Mouse (Mus musculus): ENCODE data around the gene Crocc2. TPM values are rescaled to one million over a fixed set of nuclear protein-coding genes. Genes with fewer than 3 reads are reported as not detected.
"Not testable (repeated sequence)": the region's sequence is repeated elsewhere in the genome, so short reads cannot be mapped to it uniquely, and the experiment has no call there.

Crocc2 gene
- polyA plus RNA-seq, 1 experiment from 2014 or later, result 0.30 TPM

- 64% methylated on average over 4 of the region's 4 CpGs for WGBS
- Histone ChIP-seq H3K4me1 (replicated peaks) (peaks cover 33% of the 10 kb centered on the region), H3K9me3 (no peaks in the 10 kb centered on the region), H3K36me3 (no peaks in the 10 kb centered on the region), H3K4me3 (no peak overlapping the region), H3K27ac (no peak overlapping the region), H3K27me3 (ENCODE audit: insufficient read depth, poor library complexity, severe bottlenecking) (peaks cover 44% of the 10 kb centered on the region)
- no peak for DNase-seq (ENCODE audit: low spot score)
Measured at GRCm38 (mm10) chr1:93173665-93174064, 5.1 kb downstream of the Crocc2 start.

DNA sequence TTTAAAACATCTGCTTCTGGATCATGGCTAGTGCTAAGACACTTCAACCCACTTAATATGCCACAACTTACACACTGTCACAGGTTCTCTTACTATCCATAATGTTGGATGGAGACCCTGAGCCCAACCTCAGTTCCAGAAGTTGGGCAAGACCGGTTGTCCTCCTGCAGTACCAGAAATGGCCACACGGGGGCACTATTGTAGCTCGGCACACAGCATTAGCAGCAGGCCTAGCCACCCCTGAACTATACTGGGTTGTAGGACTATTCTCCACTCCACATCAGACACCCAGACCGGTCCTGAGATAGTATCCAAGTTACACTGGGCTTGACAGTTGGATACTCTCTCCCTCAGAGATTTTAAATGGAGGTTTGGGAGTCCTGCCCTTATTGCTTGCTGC, 5.9 kb downstream of the Crocc2 start:
- 1% methylated on average over 4 of the region's 4 CpGs for WGBS
- no peaks in the 10 kb centered on the region for H3K9me3 ChIP-seq
- no peak overlapping the region for H3K4me3 ChIP-seq
- H3K27me3 ChIP-seq (ENCODE audit: insufficient read depth, poor library complexity, severe bottlenecking), result peaks cover 44% of the 10 kb centered on the region
- peaks cover 28% of the 10 kb centered on the region for H3K4me1 ChIP-seq (replicated peaks)
- H3K36me3 ChIP-seq, result no peaks in the 10 kb centered on the region
- H3K27ac ChIP-seq, result no peak overlapping the region
- peak; percentile 92 for DNase-seq (ENCODE audit: low spot score)

- Histone ChIP-seq H3K27ac (peak overlapping the region; percentile 89), H3K36me3 (no peaks in the 10 kb centered on the region), H3K4me1 (replicated peaks) (peaks cover 37% of the 10 kb centered on the region), H3K4me3 (peak overlapping the region; percentile 60), H3K27me3 (ENCODE audit: insufficient read depth, poor library complexity, severe bottlenecking) (peaks cover 44% of the 10 kb centered on the region), H3K9me3 (no peaks in the 10 kb centered on the region)
- 15% methylated on average over 6 of the region's 6 CpGs for WGBS
- DNase-seq (ENCODE audit: low spot score), result no peak
Measured at GRCm38 (mm10) chr1:93175849-93176248, 7.3 kb downstream of the Crocc2 start.

- Histone ChIP-seq H3K4me1 (replicated peaks) (peaks cover 43% of the 10 kb centered on the region), H3K27me3 (ENCODE audit: insufficient read depth, poor library complexity, severe bottlenecking) (peaks cover 44% of the 10 kb centered on the region), H3K36me3 (no peaks in the 10 kb centered on the region), H3K27ac (peak overlapping the region; percentile 89), H3K4me3 (peak overlapping the region; percentile 60), H3K9me3 (no peaks in the 10 kb centered on the region)
- 2% methylated on average over 44 of the region's 44 CpGs for WGBS
- DNase-seq (ENCODE audit: low spot score), result peak; percentile 79
Measured at GRCm38 (mm10) chr1:93176525-93177332, 8.2 kb downstream of the Crocc2 start.

DNA sequence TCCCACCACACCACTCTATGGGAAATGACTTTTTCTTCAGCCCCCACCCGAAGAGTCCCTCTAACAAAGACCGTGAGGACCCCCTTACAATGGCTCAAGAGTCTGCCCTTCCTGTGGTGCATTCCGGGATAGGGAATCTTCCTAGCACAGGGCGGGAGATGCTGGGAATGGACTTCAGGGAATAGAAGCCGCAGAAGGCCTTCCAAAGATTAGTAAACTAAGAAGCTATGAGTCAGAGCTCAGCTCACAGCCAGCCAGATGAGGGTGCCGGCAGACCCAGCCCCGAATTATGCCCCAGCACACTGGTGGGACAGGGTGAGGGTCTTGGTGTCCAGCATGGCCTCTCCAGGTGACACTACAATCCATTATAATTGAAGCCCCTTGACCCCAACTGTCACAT, 13.8 kb downstream of the Crocc2 start:
- WGBS, result 92% methylated on average over 7 of the region's 7 CpGs
- peaks cover 18% of the 10 kb centered on the region for H3K27me3 ChIP-seq (ENCODE audit: insufficient read depth, poor library complexity, severe bottlenecking)
- peaks cover 19% of the 10 kb centered on the region for H3K4me1 ChIP-seq (replicated peaks)
- H3K4me3 ChIP-seq, result no peak overlapping the region
- no peaks in the 10 kb centered on the region for H3K36me3 ChIP-seq
- H3K9me3 ChIP-seq, result no peaks in the 10 kb centered on the region
- DNase-seq (ENCODE audit: low spot score), result no peak
- H3K27ac ChIP-seq, result no peak overlapping the region

GRCm38 (mm10) chr1:93184071-93184828, 15.7 kb downstream of the Crocc2 start:
- DNase-seq (ENCODE audit: low spot score), result no peak
- H3K4me1 ChIP-seq (replicated peaks), result peaks cover 15% of the 10 kb centered on the region; the same call in 1 of the 2 replicates
- WGBS, result 81% methylated on average over 14 of the region's 14 CpGs
- H3K27ac ChIP-seq, result no peak overlapping the region
- H3K27me3 ChIP-seq (ENCODE audit: insufficient read depth, poor library complexity, severe bottlenecking), result peaks cover 18% of the 10 kb centered on the region
- no peaks in the 10 kb centered on the region for H3K36me3 ChIP-seq
- no peaks in the 10 kb centered on the region for H3K9me3 ChIP-seq
- no peak overlapping the region for H3K4me3 ChIP-seq

DNA sequence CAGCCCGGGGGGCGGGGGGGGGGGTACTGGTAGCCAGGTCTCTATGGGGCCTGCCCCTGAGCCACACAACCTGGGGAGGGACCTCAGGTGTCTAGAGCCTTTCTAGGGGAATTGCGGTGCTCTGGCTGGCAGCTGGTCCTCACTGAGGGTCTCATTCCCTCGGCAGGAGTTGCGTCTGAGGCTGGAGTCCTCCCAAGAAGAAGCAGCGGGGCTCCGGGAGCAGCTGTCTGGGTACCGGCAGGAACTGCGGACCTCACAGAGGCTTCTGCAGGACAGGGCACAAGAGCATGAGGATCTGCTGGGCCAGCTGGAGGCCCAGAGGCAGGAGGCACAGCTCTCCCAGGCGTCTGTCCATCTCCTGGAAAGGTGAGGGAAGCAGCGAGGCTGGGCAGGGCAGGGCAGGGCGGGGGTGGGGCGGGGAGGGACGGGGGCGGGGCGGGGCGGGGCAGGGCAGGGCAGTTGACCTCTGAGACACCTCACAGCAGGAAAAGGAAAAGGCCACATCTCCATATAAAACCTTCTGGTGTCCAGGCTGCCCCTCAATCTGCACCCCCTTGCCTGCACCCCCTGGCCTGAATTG, 22.3 kb downstream of the Crocc2 start:
- Histone ChIP-seq H3K4me3 (peak overlapping the region; percentile 26), H3K27me3 (ENCODE audit: insufficient read depth, poor library complexity, severe bottlenecking) (peaks cover 40% of the 10 kb centered on the region), H3K36me3 (no peaks in the 10 kb centered on the region), H3K27ac (no peak overlapping the region; the same call in 1 of the 2 replicates), H3K4me1 (replicated peaks) (peaks cover 21% of the 10 kb centered on the region), H3K9me3 (no peaks in the 10 kb centered on the region)
- DNase-seq (ENCODE audit: low spot score), result no peak
- WGBS, result 8% methylated on average over 15 of the region's 17 CpGs

DNA sequence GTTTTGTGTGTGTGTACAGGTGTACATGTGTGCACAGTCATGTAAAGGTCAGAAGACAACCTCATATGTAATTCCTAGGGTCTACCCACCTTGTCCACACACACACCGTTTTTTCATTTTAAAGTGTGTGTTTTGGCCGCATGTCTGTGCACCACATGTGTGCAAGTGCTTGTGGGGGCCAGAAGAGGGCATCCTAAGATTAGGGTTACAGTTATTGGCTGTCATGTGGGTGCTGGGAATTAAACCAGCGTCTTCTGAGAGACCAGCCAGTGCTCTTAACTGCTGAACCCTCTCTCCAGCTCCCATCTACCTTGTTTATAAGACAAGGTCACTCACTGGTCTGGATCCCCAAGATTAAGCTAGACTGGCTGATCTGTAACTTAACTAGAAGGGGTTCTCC, 26.4 kb downstream of the Crocc2 start:
- peaks cover 19% of the 10 kb centered on the region for H3K27me3 ChIP-seq (ENCODE audit: insufficient read depth, poor library complexity, severe bottlenecking)
- H3K36me3 ChIP-seq, result no peaks in the 10 kb centered on the region
- DNase-seq (ENCODE audit: low spot score), result no peak
- H3K4me3 ChIP-seq, result no peak overlapping the region
- no peak overlapping the region for H3K27ac ChIP-seq
- 90% methylated on average over 3 of the region's 3 CpGs for WGBS
- peaks cover 4% of the 10 kb centered on the region; the same call in 1 of the 2 replicates for H3K9me3 ChIP-seq
- H3K4me1 ChIP-seq (replicated peaks), result peaks cover 21% of the 10 kb centered on the region

- not testable (repeated sequence) for H3K9me3 ChIP-seq; H3K36me3 ChIP-seq; DNase-seq (ENCODE audit: low spot score); H3K27me3 ChIP-seq (ENCODE audit: insufficient read depth, poor library complexity, severe bottlenecking); H3K27ac ChIP-seq; H3K4me1 ChIP-seq (replicated peaks); H3K4me3 ChIP-seq
- 91% methylated on average over 2 of the region's 2 CpGs for WGBS
Measured at GRCm38 (mm10) chr1:93197454-93197853, 28.9 kb downstream of the Crocc2 start.

- peaks cover 4% of the 10 kb centered on the region; the same call in 1 of the 2 replicates for H3K9me3 ChIP-seq
- no peaks in the 10 kb centered on the region for H3K36me3 ChIP-seq
- WGBS, result 86% methylated on average over 3 of the region's 3 CpGs
- 0 out of 2 replicates have a peak, but pooled peaks cover 2% of the 10 kb centered on the region for H3K4me1 ChIP-seq (replicated peaks)
- DNase-seq (ENCODE audit: low spot score), result no peak
- no peak overlapping the region for H3K4me3 ChIP-seq
- no peak overlapping the region for H3K27ac ChIP-seq
- H3K27me3 ChIP-seq (ENCODE audit: insufficient read depth, poor library complexity, severe bottlenecking), result no peaks in the 10 kb centered on the region
Measured at GRCm38 (mm10) chr1:93197916-93198315, 29.4 kb downstream of the Crocc2 start.

DNA sequence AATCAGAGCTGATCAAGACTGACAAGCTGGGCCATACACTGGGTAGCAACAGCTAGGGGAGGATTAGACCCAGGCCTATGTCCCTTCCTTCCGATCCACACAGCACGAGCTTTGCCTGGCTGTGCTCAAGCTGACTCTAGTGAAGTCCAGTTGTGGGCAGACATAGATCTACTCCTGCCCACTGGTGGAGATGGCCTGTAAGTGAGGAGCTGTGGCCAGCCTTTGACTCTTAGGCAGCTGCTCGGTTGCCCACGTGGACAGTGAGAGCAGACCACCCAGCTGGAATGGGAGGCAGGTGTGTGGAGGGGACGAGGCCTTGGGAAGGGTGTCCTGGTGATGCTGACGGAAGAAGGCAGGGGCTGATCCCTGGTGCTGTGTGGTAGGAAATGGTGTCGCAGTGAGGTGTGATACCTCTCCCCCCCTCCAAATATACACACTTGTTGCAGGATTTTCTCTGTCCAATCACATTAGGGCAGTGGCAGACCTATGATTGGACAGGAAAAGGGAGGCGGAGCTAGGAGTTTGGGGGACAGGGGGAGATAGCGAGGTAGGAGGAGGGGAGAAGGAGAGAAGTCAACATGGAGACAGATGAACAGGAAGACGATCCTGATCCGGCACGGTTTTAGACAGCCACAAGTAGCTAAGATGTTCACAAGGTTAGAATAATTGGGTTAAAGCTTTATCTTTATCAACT, 37.9 kb downstream of the Crocc2 start:
- Histone ChIP-seq H3K27me3 (ENCODE audit: insufficient read depth, poor library complexity, severe bottlenecking) (no peaks in the 10 kb centered on the region), H3K4me1 (replicated peaks) (peaks cover 24% of the 10 kb centered on the region), H3K9me3 (no peaks in the 10 kb centered on the region), H3K27ac (no peak overlapping the region), H3K36me3 (no peaks in the 10 kb centered on the region), H3K4me3 (no peak overlapping the region)
- WGBS, result 64% methylated on average over 12 of the region's 12 CpGs
- no peak for DNase-seq (ENCODE audit: low spot score)

- 91% methylated on average over 4 of the region's 4 CpGs for WGBS
- DNase-seq (ENCODE audit: low spot score), result no peak
- no peaks in the 10 kb centered on the region for H3K36me3 ChIP-seq
- H3K4me3 ChIP-seq, result no peak overlapping the region
- H3K9me3 ChIP-seq, result no peaks in the 10 kb centered on the region
- H3K27me3 ChIP-seq (ENCODE audit: insufficient read depth, poor library complexity, severe bottlenecking), result no peaks in the 10 kb centered on the region
- no peak overlapping the region for H3K27ac ChIP-seq
- peaks cover 35% of the 10 kb centered on the region for H3K4me1 ChIP-seq (replicated peaks)
Measured at GRCm38 (mm10) chr1:93207536-93208064, 39.1 kb downstream of the Crocc2 start.
